13 mouse cellular contexts compared by ENCODE assay signal in genomic region chr17:71179551-71180309, GRCm38 (mm10).
"Had no signal": no experiment of that assay in that cellular context is flagged by ENCODE, and none has a peak within 500 bp of the region (broad histone marks: within the 10 kb centered on the region; RNA-seq: fewer than 3 reads in every experiment).

No protein-coding gene starts in this region.

- DNase-seq: kidney, postnatal 10 days; lung, embryonic 14.5 days; lung, postnatal 10 days; midbrain, embryonic 14.5 days; retina, postnatal 1 day; right cerebral cortex, postnatal 4 days; spleen, adult 18-20 months; thymus, adult 18-20 months; thymus, postnatal 14 days had no signal

- ATAC-seq: intestine, embryonic 15.5 days had no signal

- H3K4me2 ChIP-seq: intestine, embryonic 15.5 days; limb, embryonic 15.5 days; lung, embryonic 14.5 days; neural tube, embryonic 12.5 days had no signal

- H3K9me3 ChIP-seq: intestine, embryonic 15.5 days; limb, embryonic 15.5 days; neural tube, embryonic 12.5 days had no signal

- H3K9ac ChIP-seq: intestine, embryonic 15.5 days; limb, embryonic 15.5 days; liver, embryonic 14.5 days; lung, embryonic 14.5 days; neural tube, embryonic 12.5 days had no signal

- H3K36me3 ChIP-seq: intestine, embryonic 15.5 days; limb, embryonic 15.5 days; neural tube, embryonic 12.5 days had no signal

- H3K4me3 ChIP-seq: intestine, embryonic 15.5 days; limb, embryonic 15.5 days; neural tube, embryonic 12.5 days had no signal

- H3K27me3 ChIP-seq: intestine, embryonic 15.5 days; limb, embryonic 15.5 days; neural tube, embryonic 12.5 days had no signal

- H3K27ac ChIP-seq: intestine, embryonic 15.5 days; limb, embryonic 15.5 days; liver, embryonic 14.5 days; neural tube, embryonic 12.5 days had no signal
